Mouse (Mus musculus) midbrain, embryonic 16.5 days (tissue): ENCODE measurements around the gene Pyy. TPM values are rescaled to one million over a fixed set of nuclear protein-coding genes. Genes with fewer than 3 reads are reported as not detected.

Experiments
- ATAC-seq: fragments of 200-750 bp; cut with Nextera tagmentation; 2 replicates; pipeline ENCODE4 v1.8.0; 2017; ENCODE audit warnings: moderate TSS enrichment
- H3K27ac ChIP-seq: fragments of 300-500 bp; sonication (generic); 2 replicates; pipeline ENCODE4 v1.5.1; 2014; ENCODE audit warnings: mild to moderate bottlenecking, low read length, mixed read lengths
- H3K27me3 ChIP-seq: fragments of 300-500 bp; sonication (generic); 2 replicates; pipeline ENCODE4 v1.6.1; 2014; ENCODE audit warnings: low read depth, low read length, mixed read lengths; ENCODE audit not compliant: control insufficient read depth, insufficient read depth
- H3K36me3 ChIP-seq: fragments of 300-500 bp; sonication (generic); 2 replicates; pipeline ENCODE4 v1.6.1; 2014; ENCODE audit warnings: mild to moderate bottlenecking, low read length, moderate library complexity, mixed read lengths; ENCODE audit not compliant: control insufficient read depth, insufficient read depth
- H3K4me1 ChIP-seq: fragments of 300-500 bp; sonication (generic); 2 replicates; pipeline ENCODE4 v1.6.1; 2014; ENCODE audit warnings: mild to moderate bottlenecking, low read length, mixed read lengths; ENCODE audit not compliant: control insufficient read depth, insufficient read depth
- H3K4me2 ChIP-seq: fragments of 300-500 bp; sonication (generic); 2 replicates; pipeline ENCODE4 v1.6.1; 2014; ENCODE audit warnings: mild to moderate bottlenecking, low read length, mixed read lengths
- H3K4me3 ChIP-seq: fragments of 300-500 bp; sonication (generic); 2 replicates; pipeline ENCODE4 v1.5.1; 2014; ENCODE audit warnings: low read depth, mild to moderate bottlenecking, low read length, moderate library complexity, mixed read lengths
- H3K9ac ChIP-seq: fragments of 300-500 bp; sonication (generic); 2 replicates; pipeline ENCODE4 v1.6.1; 2014; ENCODE audit warnings: low read depth, low read length, mixed read lengths
- H3K9me3 ChIP-seq: fragments of 300-500 bp; sonication (generic); replicated peaks from 2 replicates; pipeline ENCODE4 v1.6.1; 2014; ENCODE audit warnings: mild to moderate bottlenecking, low read length, mixed read lengths; ENCODE audit not compliant: control insufficient read depth, poor library complexity, severe bottlenecking
- WGBS: fragments of 180-500 bp; shearing (Covaris S2); extraction: QIAGEN DNeasy Blood & Tissue Kit; methylation state at CpG from one replicate; pipeline ENCODE4 v1.1.7; 2014; 5-methylcytosine and 5-hydroxymethylcytosine counted together
- polyA plus RNA-seq: library from polyadenylated mRNA; unstranded; fragments of >200 nt; fragmentation: Nextera tagmentation; extraction: Ambion mirVana; gene quantifications from 2 replicates; pipeline ENCODE4 v1.2.1, GENCODE M21; 2015

Gene Pyy
- polyA plus RNA-seq, 1 experiment from 2014 or later: not detected

- H3K4me1 ChIP-seq: peaks cover 37% of the 10 kb centered on the region
- peak overlapping the region; percentile 61 for H3K4me3 ChIP-seq
- no peaks in the 10 kb centered on the region for H3K36me3 ChIP-seq
- H3K9me3 ChIP-seq: no peaks in the 10 kb centered on the region
- no peaks in the 10 kb centered on the region for H3K27me3 ChIP-seq
- peak overlapping the region; percentile 83 for H3K9ac ChIP-seq
- WGBS: 3% methylated on average over 3 of the region's 3 CpGs
- H3K27ac ChIP-seq: peak overlapping the region; percentile 99
- H3K4me2 ChIP-seq: peak overlapping the region; percentile 64
- ATAC-seq: no peak
Measured at GRCm38 (mm10) chr11:102086331-102086730, 21.3 kb downstream of the Pyy start.

GRCm38 (mm10) chr11:102084159-102084558, 23.5 kb downstream of the Pyy start:
- Histone ChIP-seq H3K4me3 (no peak overlapping the region), H3K27me3 (no peaks in the 10 kb centered on the region), H3K4me1 (peaks cover 31% of the 10 kb centered on the region), H3K9me3 (no peaks in the 10 kb centered on the region), H3K27ac (no peak overlapping the region), H3K36me3 (0 out of 2 replicates have a peak, but pooled peaks cover 3% of the 10 kb centered on the region), H3K4me2 (no peak overlapping the region), H3K9ac (no peak overlapping the region)
- WGBS: 9% methylated on average over 7 of the region's 7 CpGs
- no peak for ATAC-seq

GRCm38 (mm10) chr11:102083193-102083592, 24.4 kb downstream of the Pyy start:
- WGBS: 28% methylated on average over 4 of the region's 4 CpGs
- H3K4me3 ChIP-seq: no peak overlapping the region
- no peaks in the 10 kb centered on the region for H3K27me3 ChIP-seq
- peak overlapping the region; percentile 83; the same call in 1 of the 2 replicates for H3K4me2 ChIP-seq
- H3K36me3 ChIP-seq: peaks cover 7% of the 10 kb centered on the region; the same call in 1 of the 2 replicates
- H3K9me3 ChIP-seq: no peaks in the 10 kb centered on the region
- peak overlapping the region; percentile 30; the same call in 1 of the 2 replicates for H3K27ac ChIP-seq
- no peak for ATAC-seq
- H3K9ac ChIP-seq: peak overlapping the region; percentile 71; the same call in 1 of the 2 replicates
- peaks cover 30% of the 10 kb centered on the region for H3K4me1 ChIP-seq

- H3K9ac ChIP-seq: peak overlapping the region; percentile 71
- 3% methylated on average over 18 of the region's 18 CpGs for WGBS
- no peaks in the 10 kb centered on the region for H3K27me3 ChIP-seq
- peaks cover 13% of the 10 kb centered on the region; the same call in 1 of the 2 replicates for H3K36me3 ChIP-seq
- no peaks in the 10 kb centered on the region for H3K9me3 ChIP-seq
- no peak overlapping the region for H3K27ac ChIP-seq
- peak overlapping the region; percentile 83 for H3K4me2 ChIP-seq
- ATAC-seq: peak; percentile 72
- peak overlapping the region; percentile 41 for H3K4me3 ChIP-seq
- H3K4me1 ChIP-seq: peaks cover 30% of the 10 kb centered on the region
Measured at GRCm38 (mm10) chr11:102082322-102082721, 25.3 kb downstream of the Pyy start.

- no peak for ATAC-seq
- Histone ChIP-seq H3K4me2 (no peak overlapping the region), H3K4me1 (0 out of 2 replicates have a peak, but pooled peaks cover 2% of the 10 kb centered on the region), H3K9me3 (no peaks in the 10 kb centered on the region), H3K4me3 (no peak overlapping the region), H3K36me3 (peaks cover 12% of the 10 kb centered on the region; the same call in 1 of the 2 replicates), H3K9ac (no peak overlapping the region), H3K27ac (no peak overlapping the region), H3K27me3 (no peaks in the 10 kb centered on the region)
- 66% methylated on average over 14 of the region's 14 CpGs for WGBS
Measured at GRCm38 (mm10) chr11:102073722-102074121, 33.9 kb downstream of the Pyy start.

- Histone ChIP-seq H3K27ac (no peak overlapping the region), H3K4me3 (no peak overlapping the region), H3K9ac (no peak overlapping the region), H3K36me3 (peaks cover 3% of the 10 kb centered on the region; the same call in 1 of the 2 replicates), H3K4me1 (0 out of 2 replicates have a peak, but pooled peaks cover 2% of the 10 kb centered on the region), H3K9me3 (no peaks in the 10 kb centered on the region), H3K27me3 (no peaks in the 10 kb centered on the region), H3K4me2 (no peak overlapping the region)
- 93% methylated on average over 5 of the region's 5 CpGs for WGBS
- no peak for ATAC-seq
Measured at GRCm38 (mm10) chr11:102072729-102073128, 34.9 kb downstream of the Pyy start.

GRCm38 (mm10) chr11:102070426-102070825, 37.2 kb downstream of the Pyy start:
- Histone ChIP-seq H3K4me3 (no peak overlapping the region), H3K9me3 (no peaks in the 10 kb centered on the region), H3K4me1 (0 out of 2 replicates have a peak, but pooled peaks cover 2% of the 10 kb centered on the region), H3K36me3 (0 out of 2 replicates have a peak, but pooled peaks cover 3% of the 10 kb centered on the region), H3K4me2 (no peak overlapping the region), H3K27me3 (no peaks in the 10 kb centered on the region), H3K27ac (no peak overlapping the region), H3K9ac (no peak overlapping the region)
- 7% methylated on average over 13 of the region's 13 CpGs for WGBS
- no peak for ATAC-seq

- no peak overlapping the region for H3K9ac ChIP-seq
- H3K4me1 ChIP-seq: 0 out of 2 replicates have a peak, but pooled peaks cover 2% of the 10 kb centered on the region
- ATAC-seq: no peak
- no peak overlapping the region for H3K27ac ChIP-seq
- H3K27me3 ChIP-seq: no peaks in the 10 kb centered on the region
- 0 out of 2 replicates have a peak, but pooled peaks cover 3% of the 10 kb centered on the region for H3K36me3 ChIP-seq
- H3K9me3 ChIP-seq: no peaks in the 10 kb centered on the region
- no peak overlapping the region for H3K4me2 ChIP-seq
- H3K4me3 ChIP-seq: no peak overlapping the region
- WGBS: 57% methylated on average over 11 of the region's 11 CpGs
Measured at GRCm38 (mm10) chr11:102069633-102070032, 38.0 kb downstream of the Pyy start.

- Histone ChIP-seq H3K27me3 (no peaks in the 10 kb centered on the region), H3K4me1 (0 out of 2 replicates have a peak, but pooled peaks cover 2% of the 10 kb centered on the region), H3K4me3 (no peak overlapping the region), H3K27ac (no peak overlapping the region), H3K9ac (no peak overlapping the region), H3K36me3 (peaks cover 5% of the 10 kb centered on the region; the same call in 1 of the 2 replicates), H3K9me3 (no peaks in the 10 kb centered on the region), H3K4me2 (no peak overlapping the region)
- ATAC-seq: no peak
- WGBS: 45% methylated on average over 2 of the region's 2 CpGs
Measured at GRCm38 (mm10) chr11:102068969-102069368, 38.7 kb downstream of the Pyy start.
